ENCODE assay signal across 10 mouse cellular contexts in the genomic region with DNA sequence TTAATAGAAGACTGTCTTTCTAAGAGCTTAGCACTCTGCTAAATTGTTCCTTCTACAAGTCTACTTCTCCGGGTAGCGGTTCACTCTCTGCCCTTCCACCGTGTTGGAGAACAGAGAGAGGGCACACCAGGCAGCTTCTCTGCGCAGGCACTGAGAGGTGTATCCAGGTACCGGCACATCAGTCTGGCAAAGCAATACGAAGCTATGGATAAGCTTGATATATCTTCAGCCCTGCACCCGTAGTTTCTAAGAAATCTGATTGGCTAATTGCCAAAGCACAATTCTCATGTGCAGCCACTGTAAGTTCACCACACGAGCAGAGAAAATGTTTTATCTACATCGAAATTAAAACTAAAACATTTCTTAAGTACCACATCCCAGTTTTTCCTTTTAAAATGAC. TPM values are rescaled to one million over a fixed set of nuclear protein-coding genes. Genes with fewer than 3 reads are reported as not detected.
DNase-seq lines count a peak whose midpoint lies in the region; ATAC-seq and TF ChIP-seq lines count a peak whose summit lies in the region.
"Had no signal": no experiment of that assay in that cellular context is flagged by ENCODE, and none has a peak within 500 bp of the region (broad histone marks: within the 10 kb centered on the region; RNA-seq: fewer than 3 reads in every experiment).

No protein-coding gene starts in this region.

- no peak for TF ChIP-seq CTCF in layer of hippocampus, adult 2 months (conservative IDR thresholded peaks at IDR 0.05)

- ATAC-seq in heart, embryonic 12.5 days (ENCODE audit: insufficient number of reproducible peaks, low FRiP score) = no peak
- no peak for ATAC-seq in embryonic facial prominence, embryonic 12.5 days (ENCODE audit: insufficient number of reproducible peaks, insufficient read depth, low FRiP score, low TSS enrichment)
- ATAC-seq in hindbrain, embryonic 15.5 days (ENCODE audit: low FRiP score, low read depth) = no peak
- peak; percentile 64 for ATAC-seq in megakaryocyte-erythroid progenitor cell, adult 5-6 weeks (replicated peaks; ENCODE audit: low FRiP score, low TSS enrichment, poor library complexity, severe bottlenecking)

- no peak overlapping the region for H3K9ac ChIP-seq in heart, embryonic 12.5 days
- H3K9ac ChIP-seq in embryonic facial prominence, embryonic 12.5 days = peak overlapping the region; percentile 45; the same call in 1 of the 2 replicates
- H3K9ac ChIP-seq in hindbrain, embryonic 15.5 days = no peak overlapping the region

- H3K36me3 ChIP-seq in heart, embryonic 12.5 days = no peaks in the 10 kb centered on the region
- H3K36me3 ChIP-seq in embryonic facial prominence, embryonic 12.5 days = no peaks in the 10 kb centered on the region
- no peaks in the 10 kb centered on the region for H3K36me3 ChIP-seq in hindbrain, embryonic 15.5 days

- H3K4me1 ChIP-seq in heart, embryonic 12.5 days (replicated peaks) = peaks cover 25% of the 10 kb centered on the region
- H3K4me1 ChIP-seq in embryonic facial prominence, embryonic 12.5 days = peaks cover 20% of the 10 kb centered on the region
- peaks cover 24% of the 10 kb centered on the region for H3K4me1 ChIP-seq in hindbrain, embryonic 15.5 days (replicated peaks)

- H3K4me3 ChIP-seq in heart, embryonic 12.5 days = peak overlapping the region; percentile 14
- peak overlapping the region; percentile 16; the same call in 1 of the 2 replicates for H3K4me3 ChIP-seq in embryonic facial prominence, embryonic 12.5 days
- no peak overlapping the region for H3K4me3 ChIP-seq in hindbrain, embryonic 15.5 days
- no peak overlapping the region; the same call in 1 of the 2 replicates for H3K4me3 ChIP-seq in layer of hippocampus, adult 2 months

- H3K4me2 ChIP-seq in heart, embryonic 12.5 days = peak overlapping the region; percentile 56
- H3K4me2 ChIP-seq in embryonic facial prominence, embryonic 12.5 days (replicated peaks) = peak overlapping the region; percentile 72
- H3K4me2 ChIP-seq in hindbrain, embryonic 15.5 days = peak overlapping the region; percentile 37

- H3K9me3 ChIP-seq in heart, embryonic 12.5 days (replicated peaks) = no peaks in the 10 kb centered on the region
- H3K9me3 ChIP-seq in embryonic facial prominence, embryonic 12.5 days = no peaks in the 10 kb centered on the region
- H3K9me3 ChIP-seq in hindbrain, embryonic 15.5 days = no peaks in the 10 kb centered on the region

- WGBS in heart, embryonic 12.5 days = 45% methylated on average over 9 of the region's 9 CpGs
- WGBS in embryonic facial prominence, embryonic 12.5 days = 53% methylated on average over 9 of the region's 9 CpGs
- 50% methylated on average over 9 of the region's 9 CpGs for WGBS in hindbrain, embryonic 15.5 days

- DNase-seq in heart, adult 11 months = no peak
- DNase-seq in spleen, postnatal 36 days (ENCODE audit: low spot score in 2 of 2) = no peak
- no peak for DNase-seq in spleen, postnatal 4 days (ENCODE audit: low spot score in 2 of 2)
- no peak for DNase-seq in layer of hippocampus, adult 2 months (ENCODE audit: low spot score in 2 of 2)
- DNase-seq: cerebellum, adult 11-12 months; retina, postnatal 1 day had no signal

- H3K27me3 ChIP-seq in heart, embryonic 12.5 days (replicated peaks) = no peaks in the 10 kb centered on the region
- no peaks in the 10 kb centered on the region for H3K27me3 ChIP-seq in embryonic facial prominence, embryonic 12.5 days
- peaks cover 6% of the 10 kb centered on the region; the same call in 1 of the 2 replicates for H3K27me3 ChIP-seq in hindbrain, embryonic 15.5 days

- no peak overlapping the region for H3K27ac ChIP-seq in heart, embryonic 12.5 days (ENCODE audit: poor library complexity, severe bottlenecking)
- no peak overlapping the region for H3K27ac ChIP-seq in embryonic facial prominence, embryonic 12.5 days
- no peak overlapping the region for H3K27ac ChIP-seq in hindbrain, embryonic 15.5 days (replicated peaks)
- H3K27ac ChIP-seq in layer of hippocampus, adult 2 months = no peak overlapping the region

RNA-seq across cellular contexts. Expression of a gene that starts 2.2 kb away (rescaled TPM):
- polyA plus RNA-seq in heart, embryonic 12.5 days (2016; fragmentation: Nextera tagmentation; extraction: Ambion mirVana) = 35.4 and 37.5 TPM in 2 replicates
- polyA plus RNA-seq in embryonic facial prominence, embryonic 12.5 days (2016; fragmentation: Nextera tagmentation; extraction: Ambion mirVana) = 55.0 and 57.3 TPM in 2 replicates
- 12.8 and 13.5 TPM in 2 replicates for polyA plus RNA-seq in hindbrain, embryonic 15.5 days (2015; fragmentation: Nextera tagmentation; extraction: Ambion mirVana)
- total RNA-seq in megakaryocyte-erythroid progenitor cell, adult 5-6 weeks (2014; fragmentation: Nextera tagmentation) = 24.8 and 28.5 TPM in 2 replicates
- 27.6 and 37.5 TPM in 2 replicates for total RNA-seq in megakaryocyte-erythroid progenitor cell, adult 5-6 weeks (2017)
- total RNA-seq in layer of hippocampus, adult 2 months (2021) = 10 to 100 TPM; 12.5 to 14.3 TPM

RNA-seq across cellular contexts. Expression of a gene that starts 33.3 kb away (rescaled TPM):
- 50.0 and 51.7 TPM in 2 replicates for polyA plus RNA-seq in heart, embryonic 12.5 days (2016; fragmentation: Nextera tagmentation; extraction: Ambion mirVana)
- polyA plus RNA-seq in embryonic facial prominence, embryonic 12.5 days (2016; fragmentation: Nextera tagmentation; extraction: Ambion mirVana) = 6.7 and 7.4 TPM in 2 replicates
- polyA plus RNA-seq in hindbrain, embryonic 15.5 days (2015; fragmentation: Nextera tagmentation; extraction: Ambion mirVana) = 23.1 and 23.6 TPM in 2 replicates
- total RNA-seq in megakaryocyte-erythroid progenitor cell, adult 5-6 weeks (2014; fragmentation: Nextera tagmentation) = not detected in 2 replicates
- 0.88 TPM in 1 of 2 replicates, not detected in the other for total RNA-seq in megakaryocyte-erythroid progenitor cell, adult 5-6 weeks (2017)
- total RNA-seq in layer of hippocampus, adult 2 months (2021) = 10 to 100 TPM; 12.2 to 12.8 TPM

Comparison
In these comparisons a context has a peak if more than half of its experiments do, and no peak if none do; other contexts are left out.
1. H3K4me3 ChIP-seq: peak in heart, embryonic 12.5 days (single experiment) and embryonic facial prominence, embryonic 12.5 days (single experiment); none in hindbrain, embryonic 15.5 days (single experiment) and layer of hippocampus, adult 2 months (single experiment).
2. Peak in every context shown above with its lines, with median percentiles within 50 percentile points of each other: H3K4me2 ChIP-seq.